Mouse (Mus musculus): ENCODE measurements at regions not wholly inside any gene's neighbourhood (a gene's known extent, or its start where the extent isn't known, plus 50 kb on each side); places are given as distances from the start of the nearest gene placed in this dataset.

- TF ChIP-seq CTCF (IDR thresholded peaks at IDR 0.05) = no peak
- no peak for ATAC-seq
- CTCF ChIA-PET = interaction anchor here (0.6 kb wide), 1 partner anchor 157 kb away, joined by 3 read pairs; no protein-coding TSS in a partner anchor
- in situ Hi-C loops (cut with MboI; ENCODE audit: low pct_unique_long_range_greater_than_20kb) = no loop called here
- no peak for DNase-seq (ENCODE audit: low read depth, low spot score)
- H3K27me3 ChIP-seq = peaks cover 7% of the 10 kb centered on the region
- POLR2A ChIA-PET = no interaction called here
These were observed 55.9 kb upstream of the Cand1 start for GRCm38 (mm10) chr10:119295740-119296139.

DNA sequence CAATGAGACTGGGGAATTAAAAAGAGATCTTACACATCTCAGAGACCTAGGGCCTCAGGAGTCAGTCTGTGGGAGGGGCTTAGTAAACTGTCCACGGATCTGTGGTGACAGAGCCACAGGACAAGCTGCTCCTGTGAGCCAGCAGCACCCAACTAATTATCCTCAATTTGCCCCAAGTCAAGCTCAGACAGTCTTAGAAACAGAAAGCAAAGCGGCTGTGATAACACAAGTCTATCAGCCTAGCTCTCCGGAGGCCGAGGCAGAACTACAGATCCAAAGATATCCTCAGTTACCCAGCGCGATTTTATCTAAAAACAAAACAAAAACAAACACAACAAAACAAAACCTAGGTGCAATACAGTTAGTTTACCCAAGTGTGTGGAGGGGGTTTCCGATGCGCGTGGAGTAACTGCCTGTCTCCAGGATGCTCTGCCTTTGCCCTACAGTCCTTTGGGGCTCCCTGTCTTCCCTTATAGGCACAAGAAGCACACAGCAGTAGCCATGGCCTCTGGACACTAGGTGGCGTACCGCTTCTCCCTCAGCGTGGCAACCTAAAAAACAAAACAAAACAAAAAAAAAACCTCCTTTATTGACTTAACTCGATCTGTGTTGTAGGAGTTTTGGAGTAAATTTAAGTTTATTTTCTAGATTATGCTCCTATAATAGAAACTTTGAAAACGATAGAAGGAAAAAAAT, 54.7 kb upstream of the Cand1 start:
- POLR2A ChIA-PET = no interaction called here
- TF ChIP-seq CTCF (IDR thresholded peaks at IDR 0.05) = peak; percentile 54
- in situ Hi-C loops (cut with MboI; ENCODE audit: low pct_unique_long_range_greater_than_20kb) = no loop called here
- ATAC-seq (no peak), DNase-seq (ENCODE audit: low read depth, low spot score) (no peak)
- CTCF ChIA-PET = no interaction called here
- peaks cover 7% of the 10 kb centered on the region for H3K27me3 ChIP-seq

DNA sequence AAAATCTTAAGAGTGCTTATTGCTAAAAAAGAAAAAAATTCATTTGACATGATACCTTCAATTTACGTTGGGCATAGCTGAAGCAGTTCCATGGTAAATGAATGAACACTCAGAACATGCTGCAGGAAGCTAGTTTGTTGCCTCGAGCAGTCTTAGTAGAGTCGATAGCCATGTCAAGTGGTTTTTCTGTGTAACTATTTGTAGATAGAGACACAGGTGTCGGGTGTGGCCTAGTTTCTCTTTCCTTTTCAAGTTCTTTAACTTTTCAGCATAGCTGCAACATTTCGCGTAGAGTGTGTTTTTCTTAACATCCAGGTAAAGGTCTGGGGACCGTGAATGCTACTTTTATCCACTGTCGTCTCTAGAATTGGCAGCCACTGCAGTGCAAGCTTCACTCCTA, 53.5 kb upstream of the Cand1 start:
- in situ Hi-C loops (cut with MboI; ENCODE audit: low pct_unique_long_range_greater_than_20kb) = no loop called here
- ATAC-seq (no peak), DNase-seq (ENCODE audit: low read depth, low spot score) (no peak)
- POLR2A ChIA-PET = no interaction called here
- TF ChIP-seq CTCF (IDR thresholded peaks at IDR 0.05) = no peak
- peaks cover 7% of the 10 kb centered on the region for H3K27me3 ChIP-seq
- CTCF ChIA-PET = no interaction called here

Data from Patski (cell line).